Mouse (Mus musculus): ENCODE data around the gene Tnr. TPM values are rescaled to one million over a fixed set of nuclear protein-coding genes. Genes with fewer than 3 reads are reported as not detected.

The Tnr gene
- polyA plus RNA-seq, 1 experiment from 2014 or later, result 5.3 TPM

- peak overlapping the region; percentile 34 for H3K27ac ChIP-seq (replicated peaks)
- no peaks in the 10 kb centered on the region for H3K36me3 ChIP-seq
- H3K4me3 ChIP-seq (replicated peaks), result no peak overlapping the region
- WGBS, result 57% methylated on average over 14 of the region's 14 CpGs
- ATAC-seq (ENCODE audit: low FRiP score), result peak; percentile 87
- peaks cover 16% of the 10 kb centered on the region for H3K4me1 ChIP-seq
- 0 out of 2 replicates have a peak overlapping the region, but pooled peaks have one; percentile 9 for H3K4me2 ChIP-seq
- H3K27me3 ChIP-seq (replicated peaks), result no peaks in the 10 kb centered on the region
- H3K9ac ChIP-seq (replicated peaks), result no peak overlapping the region
- no peaks in the 10 kb centered on the region for H3K9me3 ChIP-seq (replicated peaks)
Observed at GRCm38 (mm10) chr1:159594099-159595058, 70.8 kb downstream of the Tnr start.

DNA sequence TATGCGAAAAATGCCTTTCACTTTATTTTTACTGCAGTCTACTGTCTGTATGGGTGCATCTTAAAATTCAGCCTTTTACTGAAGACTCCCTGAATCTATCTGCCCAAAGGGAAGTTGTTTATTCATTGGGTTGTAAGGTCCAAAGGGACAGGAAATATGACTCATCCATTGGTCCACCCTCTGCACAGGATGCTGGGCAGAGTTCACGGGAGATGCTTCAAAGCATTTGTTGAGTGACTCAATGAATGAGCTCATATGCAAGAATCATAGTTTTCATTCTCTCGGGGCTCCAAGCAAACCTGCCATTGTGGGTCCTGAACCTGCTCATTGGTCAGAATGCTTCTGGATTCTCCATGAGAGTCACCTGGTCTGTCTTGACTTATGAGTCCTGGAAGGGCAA, 72.2 kb downstream of the Tnr start:
- 82% methylated on average over 3 of the region's 3 CpGs for WGBS
- Histone ChIP-seq H3K4me3 (replicated peaks) (no peak overlapping the region), H3K36me3 (no peaks in the 10 kb centered on the region), H3K9ac (replicated peaks) (no peak overlapping the region), H3K27ac (replicated peaks) (no peak overlapping the region), H3K4me2 (no peak overlapping the region), H3K27me3 (replicated peaks) (no peaks in the 10 kb centered on the region), H3K9me3 (replicated peaks) (no peaks in the 10 kb centered on the region), H3K4me1 (peaks cover 16% of the 10 kb centered on the region)
- ATAC-seq (ENCODE audit: low FRiP score), result no peak

DNA sequence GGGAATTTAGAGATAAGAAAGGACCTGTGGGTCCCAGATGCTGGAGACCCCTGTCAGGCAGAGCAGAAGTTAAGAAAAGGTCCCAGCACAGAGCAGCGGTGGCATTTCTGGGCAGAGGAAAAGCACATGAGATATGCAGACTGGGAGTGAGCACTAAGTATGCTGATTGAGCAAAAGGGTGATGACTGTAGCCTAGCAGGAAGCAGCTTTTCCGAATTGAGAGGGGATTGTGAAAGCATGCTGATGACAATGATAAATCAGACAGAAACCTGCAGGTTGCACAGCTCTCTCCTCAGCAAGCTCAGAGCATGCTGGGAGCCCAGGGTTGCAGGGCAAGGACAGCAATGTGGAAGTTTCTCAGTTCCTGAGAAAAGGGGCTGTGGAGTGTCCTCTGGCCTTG, 73.1 kb downstream of the Tnr start:
- H3K4me2 ChIP-seq, result no peak overlapping the region
- peaks cover 16% of the 10 kb centered on the region for H3K4me1 ChIP-seq
- H3K27ac ChIP-seq (replicated peaks), result no peak overlapping the region
- H3K9ac ChIP-seq (replicated peaks), result no peak overlapping the region
- 49% methylated on average over 2 of the region's 2 CpGs for WGBS
- no peaks in the 10 kb centered on the region for H3K9me3 ChIP-seq (replicated peaks)
- no peak overlapping the region for H3K4me3 ChIP-seq (replicated peaks)
- no peak for ATAC-seq (ENCODE audit: low FRiP score)
- no peaks in the 10 kb centered on the region for H3K27me3 ChIP-seq (replicated peaks)
- no peaks in the 10 kb centered on the region for H3K36me3 ChIP-seq

GRCm38 (mm10) chr1:159613561-159613960, 90.0 kb downstream of the Tnr start:
- H3K27me3 ChIP-seq (replicated peaks), result no peaks in the 10 kb centered on the region
- H3K9ac ChIP-seq (replicated peaks), result no peak overlapping the region
- H3K9me3 ChIP-seq (replicated peaks), result no peaks in the 10 kb centered on the region
- 90% methylated on average over 4 of the region's 4 CpGs for WGBS
- ATAC-seq (ENCODE audit: low FRiP score), result no peak
- peaks cover 20% of the 10 kb centered on the region for H3K4me1 ChIP-seq
- no peak overlapping the region for H3K4me2 ChIP-seq
- no peak overlapping the region for H3K4me3 ChIP-seq (replicated peaks)
- H3K36me3 ChIP-seq, result no peaks in the 10 kb centered on the region
- H3K27ac ChIP-seq (replicated peaks), result no peak overlapping the region

- no peak overlapping the region for H3K4me3 ChIP-seq (replicated peaks)
- no peaks in the 10 kb centered on the region for H3K27me3 ChIP-seq (replicated peaks)
- no peaks in the 10 kb centered on the region for H3K9me3 ChIP-seq (replicated peaks)
- WGBS, result 82% methylated on average over 6 of the region's 6 CpGs
- H3K9ac ChIP-seq (replicated peaks), result no peak overlapping the region
- H3K27ac ChIP-seq (replicated peaks), result 0 out of 2 replicates have a peak overlapping the region, but pooled peaks have one; percentile 67
- peaks cover 22% of the 10 kb centered on the region for H3K4me1 ChIP-seq
- H3K36me3 ChIP-seq, result no peaks in the 10 kb centered on the region
- peak overlapping the region; percentile 40; the same call in 1 of the 2 replicates for H3K4me2 ChIP-seq
- no peak for ATAC-seq (ENCODE audit: low FRiP score)
Observed at GRCm38 (mm10) chr1:159614062-159614601, 90.6 kb downstream of the Tnr start.

DNA sequence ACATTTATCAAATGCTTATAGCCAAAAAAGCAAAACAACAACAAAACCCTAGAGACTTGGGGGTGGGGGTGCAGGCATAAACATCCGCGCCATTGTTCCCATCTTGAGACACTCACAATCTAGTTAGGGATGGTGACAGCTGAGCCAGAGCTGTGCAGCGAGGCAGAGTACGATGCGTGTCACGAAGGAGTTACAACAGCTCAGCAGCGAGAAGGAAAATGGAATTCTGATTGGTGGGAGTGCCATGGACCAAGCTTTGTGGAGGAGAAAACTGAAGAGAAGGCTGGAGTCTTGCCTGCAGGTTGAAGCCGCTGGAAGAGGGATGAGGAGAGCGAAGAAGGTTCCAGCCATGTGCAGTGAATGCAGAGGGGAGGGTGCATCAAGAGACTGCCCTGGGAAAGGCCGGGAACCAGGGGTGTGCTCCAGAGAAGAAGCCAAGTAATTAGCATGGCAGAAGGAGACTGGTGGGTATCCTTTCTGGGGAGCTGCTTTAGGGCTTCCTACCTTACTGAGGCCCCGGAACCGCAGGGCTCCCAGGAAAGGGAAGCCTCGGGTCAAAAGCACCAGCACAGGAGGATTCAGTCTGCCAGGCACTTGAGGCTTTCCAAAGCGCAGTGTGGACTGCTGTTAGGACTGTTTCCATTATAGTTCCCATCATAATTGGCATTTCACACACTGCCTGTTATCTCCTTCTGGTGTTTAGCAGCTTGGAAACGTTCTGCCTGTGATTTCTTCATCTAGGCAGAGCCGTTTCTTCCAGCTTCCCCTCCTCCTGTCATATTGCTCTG, 91.3 kb downstream of the Tnr start:
- Histone ChIP-seq H3K27me3 (replicated peaks) (no peaks in the 10 kb centered on the region), H3K4me2 (peak overlapping the region; percentile 40), H3K9ac (replicated peaks) (no peak overlapping the region), H3K4me1 (peaks cover 25% of the 10 kb centered on the region), H3K4me3 (replicated peaks) (no peak overlapping the region), H3K9me3 (replicated peaks) (no peaks in the 10 kb centered on the region), H3K27ac (replicated peaks) (peak overlapping the region; percentile 67), H3K36me3 (no peaks in the 10 kb centered on the region)
- WGBS, result 26% methylated on average over 16 of the region's 16 CpGs
- ATAC-seq (ENCODE audit: low FRiP score), result peak; percentile 71

- Histone ChIP-seq H3K4me2 (no peak overlapping the region; the same call in 1 of the 2 replicates), H3K4me3 (replicated peaks) (no peak overlapping the region), H3K27ac (replicated peaks) (no peak overlapping the region)
Observed at GRCm38 (mm10) chr1:159615686-159616085, 92.1 kb downstream of the Tnr start.

DNA sequence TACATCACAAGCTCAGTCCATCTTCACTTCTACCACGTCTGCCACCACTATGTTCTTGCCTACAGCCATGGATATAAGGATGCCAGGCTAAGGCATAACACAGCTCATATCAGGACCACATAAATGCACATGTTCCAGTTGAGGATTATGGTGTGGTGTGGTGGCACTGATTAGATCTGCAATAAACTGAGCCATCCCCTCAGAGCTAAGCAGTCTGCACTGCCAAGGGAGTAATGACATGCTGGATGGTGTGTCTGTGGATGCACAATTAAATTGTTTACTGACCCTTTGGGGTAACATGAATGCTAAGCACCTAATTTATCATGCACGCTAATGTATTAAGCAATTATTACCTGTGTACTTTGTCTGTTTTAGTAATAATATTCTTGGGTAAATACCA, 95.6 kb downstream of the Tnr start:
- H3K9ac ChIP-seq (replicated peaks), result no peak overlapping the region
- no peaks in the 10 kb centered on the region for H3K9me3 ChIP-seq (replicated peaks)
- H3K4me2 ChIP-seq, result no peak overlapping the region
- H3K27me3 ChIP-seq (replicated peaks), result no peaks in the 10 kb centered on the region
- H3K4me1 ChIP-seq, result peaks cover 21% of the 10 kb centered on the region
- no peak for ATAC-seq (ENCODE audit: low FRiP score)
- no peak overlapping the region for H3K4me3 ChIP-seq (replicated peaks)
- WGBS, result 41% methylated on average over 2 of the region's 2 CpGs
- no peaks in the 10 kb centered on the region for H3K36me3 ChIP-seq
- no peak overlapping the region for H3K27ac ChIP-seq (replicated peaks)

More at GRCm38 (mm10) chr1:159615686-159616085, 92.1 kb downstream of the Tnr start:
- H3K36me3 ChIP-seq, result no peaks in the 10 kb centered on the region
- WGBS, result 41% methylated on average over 4 of the region's 4 CpGs
- H3K9me3 ChIP-seq (replicated peaks), result no peaks in the 10 kb centered on the region
- peaks cover 25% of the 10 kb centered on the region for H3K4me1 ChIP-seq
- no peak for ATAC-seq (ENCODE audit: low FRiP score)
- H3K9ac ChIP-seq (replicated peaks), result no peak overlapping the region
- no peaks in the 10 kb centered on the region for H3K27me3 ChIP-seq (replicated peaks)

- H3K9ac ChIP-seq (replicated peaks), result no peak overlapping the region
- no peak overlapping the region for H3K4me3 ChIP-seq (replicated peaks)
- no peak for ATAC-seq (ENCODE audit: low FRiP score)
- no peaks in the 10 kb centered on the region for H3K36me3 ChIP-seq
- no peak overlapping the region for H3K4me2 ChIP-seq
- H3K4me1 ChIP-seq, result 0 out of 2 replicates have a peak, but pooled peaks cover 5% of the 10 kb centered on the region
- no peaks in the 10 kb centered on the region for H3K9me3 ChIP-seq (replicated peaks)
- H3K27me3 ChIP-seq (replicated peaks), result no peaks in the 10 kb centered on the region
- no peak overlapping the region for H3K27ac ChIP-seq (replicated peaks)
- WGBS, result 52% methylated on average over 1 of the region's 1 CpGs
Observed at GRCm38 (mm10) chr1:159621321-159621720, 97.8 kb downstream of the Tnr start.

GRCm38 (mm10) chr1:159629119-159629518, 105.5 kb downstream of the Tnr start:
- Histone ChIP-seq H3K27ac (replicated peaks) (no peak overlapping the region), H3K4me3 (replicated peaks) (no peak overlapping the region), H3K9me3 (replicated peaks) (no peaks in the 10 kb centered on the region), H3K4me2 (no peak overlapping the region), H3K27me3 (replicated peaks) (no peaks in the 10 kb centered on the region), H3K4me1 (peaks cover 7% of the 10 kb centered on the region; the same call in 1 of the 2 replicates), H3K9ac (replicated peaks) (no peak overlapping the region), H3K36me3 (no peaks in the 10 kb centered on the region)
- no peak for ATAC-seq (ENCODE audit: low FRiP score)
- WGBS, result 86% methylated on average over 3 of the region's 3 CpGs

GRCm38 (mm10) chr1:159629822-159630589, 106.4 kb downstream of the Tnr start:
- Histone ChIP-seq H3K9me3 (replicated peaks) (no peaks in the 10 kb centered on the region), H3K36me3 (no peaks in the 10 kb centered on the region), H3K4me3 (replicated peaks) (no peak overlapping the region), H3K9ac (replicated peaks) (no peak overlapping the region), H3K27ac (replicated peaks) (no peak overlapping the region), H3K4me2 (no peak overlapping the region), H3K27me3 (replicated peaks) (no peaks in the 10 kb centered on the region), H3K4me1 (peaks cover 7% of the 10 kb centered on the region; the same call in 1 of the 2 replicates)
- 0 out of 2 replicates have a peak, but pooled peaks have one; percentile 35 for ATAC-seq (ENCODE audit: low FRiP score)
- WGBS, result 54% methylated on average over 5 of the region's 5 CpGs
